Mouse (Mus musculus): ENCODE measurements around the gene Irf4. TPM values are rescaled to one million over a fixed set of nuclear protein-coding genes. Genes with fewer than 3 reads are reported as not detected.

Irf4 gene
- under 1 TPM; 0.26 TPM for total RNA-seq (2021)
- long read RNA-seq, experiment 1: 0 reads
- long read RNA-seq, experiment 2: 0 reads

- no peak for DNase-seq (ENCODE audit: low spot score in 2 of 2)
Measured at GRCm38 (mm10) chr13:30749021-30749556, at the start of gene Irf4. TSS of gene Irf4 (plus strand) at chr13:30749226.

GRCm38 (mm10) chr13:30702695-30703094 is 46.3 kb upstream of the Irf4 start:
- DNase-seq (ENCODE audit: low spot score in 2 of 2): no peak

GRCm38 (mm10) chr13:30704246-30705095 is 44.6 kb upstream of the Irf4 start:
- no peak for DNase-seq (ENCODE audit: low spot score in 2 of 2)

- no peak for DNase-seq (ENCODE audit: low spot score in 2 of 2)
Measured at GRCm38 (mm10) chr13:30711066-30711465, 38.0 kb upstream of the Irf4 start.

GRCm38 (mm10) chr13:30711711-30712110 is 37.3 kb upstream of the Irf4 start:
- DNase-seq (ENCODE audit: low spot score in 2 of 2): no peak

GRCm38 (mm10) chr13:30712280-30712679 is 36.7 kb upstream of the Irf4 start:
- DNase-seq (ENCODE audit: low spot score in 2 of 2): no peak

- DNase-seq (ENCODE audit: low spot score in 2 of 2): no peak
Measured at GRCm38 (mm10) chr13:30713621-30714020, 35.4 kb upstream of the Irf4 start.

- no peak for DNase-seq (ENCODE audit: low spot score in 2 of 2)
Measured at GRCm38 (mm10) chr13:30714552-30714951, 34.5 kb upstream of the Irf4 start.

GRCm38 (mm10) chr13:30715060-30715459 is 34.0 kb upstream of the Irf4 start:
- no peak for DNase-seq (ENCODE audit: low spot score in 2 of 2)

GRCm38 (mm10) chr13:30715573-30715972 is 33.5 kb upstream of the Irf4 start:
- no peak for DNase-seq (ENCODE audit: low spot score in 2 of 2)

- no peak for DNase-seq (ENCODE audit: low spot score in 2 of 2)
Measured at GRCm38 (mm10) chr13:30716611-30717010, 32.4 kb upstream of the Irf4 start.

- DNase-seq (ENCODE audit: low spot score in 2 of 2): no peak
Measured at GRCm38 (mm10) chr13:30722601-30723000, 26.4 kb upstream of the Irf4 start.

- DNase-seq (ENCODE audit: low spot score in 2 of 2): no peak
Measured at GRCm38 (mm10) chr13:30723258-30723657, 25.8 kb upstream of the Irf4 start.

- no peak for DNase-seq (ENCODE audit: low spot score in 2 of 2)
Measured at GRCm38 (mm10) chr13:30723858-30724257, 25.2 kb upstream of the Irf4 start.

- DNase-seq (ENCODE audit: low spot score in 2 of 2): no peak
Measured at GRCm38 (mm10) chr13:30724691-30725271, 24.2 kb upstream of the Irf4 start.

- no peak for DNase-seq (ENCODE audit: low spot score in 2 of 2)
Measured at GRCm38 (mm10) chr13:30726879-30727278, 22.1 kb upstream of the Irf4 start.

- no peak for DNase-seq (ENCODE audit: low spot score in 2 of 2)
Measured at GRCm38 (mm10) chr13:30728155-30728554, 20.9 kb upstream of the Irf4 start.

GRCm38 (mm10) chr13:30729245-30729644 is 19.8 kb upstream of the Irf4 start:
- no peak for DNase-seq (ENCODE audit: low spot score in 2 of 2)

GRCm38 (mm10) chr13:30730104-30730793 is 18.8 kb upstream of the Irf4 start:
- DNase-seq (ENCODE audit: low spot score in 2 of 2): no peak

- no peak for DNase-seq (ENCODE audit: low spot score in 2 of 2)
Measured at GRCm38 (mm10) chr13:30732709-30733445, 16.1 kb upstream of the Irf4 start.

- DNase-seq (ENCODE audit: low spot score in 2 of 2): no peak
Measured at GRCm38 (mm10) chr13:30736721-30737120, 12.3 kb upstream of the Irf4 start.
